Mouse (Mus musculus): ENCODE measurements around the gene Hnrnpa3.

Gene Hnrnpa3

GRCm38 (mm10) chr2:75701822-75702587 lies 42.9 kb downstream of the Hnrnpa3 start:
- no peak for DNase-seq (ENCODE audit: extremely low spot score, low spot score)

DNA sequence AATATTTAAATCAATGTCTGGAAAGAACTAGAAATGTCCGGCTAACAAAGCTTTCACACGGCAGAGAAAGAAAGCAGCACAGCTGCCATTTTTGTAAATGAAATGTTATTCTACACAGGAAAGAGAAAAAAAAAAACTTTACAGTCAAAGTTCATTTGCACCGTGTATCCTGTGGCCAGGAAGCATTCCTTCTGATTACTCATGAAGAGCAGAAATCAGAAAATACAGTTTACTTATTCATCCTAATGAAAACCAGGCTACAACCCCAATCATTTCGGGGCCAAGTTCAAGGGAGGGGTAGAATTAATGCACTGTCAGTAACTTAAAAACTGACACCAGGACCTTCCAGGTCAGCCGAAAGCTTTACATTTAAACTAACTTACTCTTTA lies 43.5 kb downstream of the Hnrnpa3 start:
- no peak for DNase-seq (ENCODE audit: extremely low spot score, low spot score)

DNA sequence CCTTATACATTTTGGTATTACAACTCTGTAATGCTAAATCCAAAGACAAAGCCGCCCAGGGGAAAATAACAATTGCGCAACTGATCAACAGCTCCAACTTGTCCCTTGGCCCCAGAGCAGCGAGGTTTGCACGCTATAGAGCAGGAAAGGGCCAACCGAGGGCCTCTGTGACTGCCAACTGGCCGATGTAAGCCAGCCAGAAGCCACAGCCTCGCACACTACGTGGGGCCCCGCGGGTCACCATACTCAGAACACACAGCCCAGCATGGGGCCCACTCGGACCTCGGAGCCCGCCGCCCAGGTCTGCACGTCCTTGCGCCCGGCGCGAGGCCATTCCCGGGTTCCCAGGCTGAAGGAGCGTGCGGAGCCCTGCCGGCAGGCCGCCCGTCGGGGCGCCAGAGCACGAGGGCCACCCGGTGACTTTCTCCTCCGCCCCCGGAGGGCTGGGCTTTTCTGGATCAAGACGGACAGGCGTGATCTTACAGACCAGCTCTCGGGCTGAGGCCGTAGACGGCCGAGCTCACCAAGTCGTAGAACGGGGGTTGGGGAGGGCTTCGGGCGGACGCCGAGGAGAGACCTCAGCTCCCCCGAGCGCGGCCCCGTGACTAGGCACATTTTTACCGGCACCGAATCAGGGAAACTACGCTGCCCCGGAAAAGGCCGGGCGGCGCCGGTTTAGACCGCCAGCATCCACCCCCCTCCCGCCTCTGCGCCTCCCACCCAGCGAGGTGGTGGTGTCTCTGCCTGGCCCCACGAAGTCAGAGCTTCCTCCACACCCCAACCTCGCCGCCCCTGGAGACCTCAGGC lies 44.5 kb downstream of the Hnrnpa3 start:
- peak; percentile 92 for DNase-seq (ENCODE audit: extremely low spot score, low spot score)

DNA sequence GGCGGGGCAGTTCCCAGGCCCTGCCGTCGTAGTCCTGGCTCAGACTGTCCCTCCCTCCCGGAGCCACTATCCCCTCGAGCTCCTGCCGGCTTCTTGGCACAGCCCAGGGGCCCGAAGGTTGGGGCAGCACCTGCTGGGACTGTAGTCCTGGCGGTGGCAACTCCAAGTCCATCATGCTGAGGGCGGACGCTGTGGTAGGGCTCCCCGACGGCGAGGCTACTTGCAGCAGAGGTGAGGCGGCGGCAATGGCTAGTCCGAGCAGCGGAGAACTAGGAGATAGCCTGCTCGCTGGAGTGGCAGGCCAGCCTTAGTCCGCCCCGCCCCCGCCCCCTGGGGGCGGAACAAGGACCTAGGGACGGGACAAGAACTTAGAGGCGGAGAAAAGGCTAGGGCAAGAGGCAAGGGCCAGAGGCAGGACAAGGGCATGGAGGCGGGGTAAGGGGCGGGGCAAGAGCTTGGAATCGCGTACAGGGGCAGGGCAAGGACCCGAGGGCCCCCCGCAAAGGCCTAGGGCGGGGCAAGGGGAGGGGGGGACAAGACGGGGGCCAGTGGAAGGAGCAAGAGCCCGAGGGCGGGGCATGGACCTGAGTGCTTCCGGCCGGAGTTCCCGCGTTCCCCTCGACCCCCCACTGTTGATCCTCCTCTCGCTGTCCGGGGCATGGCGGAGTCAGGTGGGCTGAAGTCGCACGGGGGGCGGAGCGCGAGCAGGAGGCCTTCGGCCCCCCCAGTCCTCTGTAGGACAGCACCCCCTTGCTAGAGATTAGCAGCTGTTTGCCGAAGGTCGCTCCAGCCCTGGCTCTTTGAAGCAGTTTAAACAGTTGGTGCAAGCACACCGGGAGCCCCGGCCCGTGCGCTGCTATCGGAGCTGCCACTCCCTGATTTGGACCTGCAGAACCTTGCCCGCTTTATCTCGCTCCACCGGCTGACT lies 45.4 kb downstream of the Hnrnpa3 start, which contains the start of gene Nfe2l2:
Gene Nfe2l2, minus strand, starts transcription at position 408 of the 928 bp plus-strand sequence.
- peak; percentile 99 for DNase-seq (ENCODE audit: extremely low spot score, low spot score)

DNA sequence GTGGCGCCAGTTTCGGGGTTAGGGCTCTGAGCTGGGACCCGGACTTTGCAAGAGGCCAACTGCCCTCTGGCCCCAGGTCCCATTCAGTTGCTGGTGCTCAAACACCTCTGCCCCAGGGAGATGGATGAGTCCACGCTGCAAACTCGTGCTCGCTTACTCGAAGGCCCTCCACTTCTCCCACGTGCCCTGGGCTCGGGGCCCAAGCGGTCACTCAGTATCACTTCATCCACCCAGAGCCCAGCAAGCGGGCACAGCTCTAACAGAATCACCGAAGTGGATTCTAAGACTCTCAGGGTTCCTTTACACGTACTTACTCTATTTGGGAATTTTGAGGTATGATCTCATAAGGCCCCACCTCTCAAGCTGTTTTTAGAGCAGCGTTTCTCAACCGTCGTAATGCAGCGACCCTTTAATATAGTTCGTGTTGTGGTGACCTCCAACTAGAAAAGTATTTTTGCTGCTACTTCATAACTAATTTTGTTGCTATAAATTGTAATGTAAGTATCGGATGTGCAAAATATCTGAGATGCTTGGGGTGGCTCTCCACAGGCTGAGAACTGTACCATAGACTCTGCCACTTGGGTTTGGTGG lies 46.2 kb downstream of the Hnrnpa3 start:
- no peak for DNase-seq (ENCODE audit: extremely low spot score, low spot score)

- DNase-seq (ENCODE audit: extremely low spot score, low spot score), result no peak
These were observed 47.4 kb downstream of the Hnrnpa3 start for GRCm38 (mm10) chr2:75706435-75706834.

GRCm38 (mm10) chr2:75707420-75707819 lies 48.4 kb downstream of the Hnrnpa3 start:
- no peak for DNase-seq (ENCODE audit: extremely low spot score, low spot score)

- no peak for DNase-seq (ENCODE audit: extremely low spot score, low spot score)
These were observed 54.0 kb downstream of the Hnrnpa3 start for GRCm38 (mm10) chr2:75713083-75713482.

GRCm38 (mm10) chr2:75714766-75715165 lies 55.7 kb downstream of the Hnrnpa3 start:
- no peak for DNase-seq (ENCODE audit: extremely low spot score, low spot score)

DNA sequence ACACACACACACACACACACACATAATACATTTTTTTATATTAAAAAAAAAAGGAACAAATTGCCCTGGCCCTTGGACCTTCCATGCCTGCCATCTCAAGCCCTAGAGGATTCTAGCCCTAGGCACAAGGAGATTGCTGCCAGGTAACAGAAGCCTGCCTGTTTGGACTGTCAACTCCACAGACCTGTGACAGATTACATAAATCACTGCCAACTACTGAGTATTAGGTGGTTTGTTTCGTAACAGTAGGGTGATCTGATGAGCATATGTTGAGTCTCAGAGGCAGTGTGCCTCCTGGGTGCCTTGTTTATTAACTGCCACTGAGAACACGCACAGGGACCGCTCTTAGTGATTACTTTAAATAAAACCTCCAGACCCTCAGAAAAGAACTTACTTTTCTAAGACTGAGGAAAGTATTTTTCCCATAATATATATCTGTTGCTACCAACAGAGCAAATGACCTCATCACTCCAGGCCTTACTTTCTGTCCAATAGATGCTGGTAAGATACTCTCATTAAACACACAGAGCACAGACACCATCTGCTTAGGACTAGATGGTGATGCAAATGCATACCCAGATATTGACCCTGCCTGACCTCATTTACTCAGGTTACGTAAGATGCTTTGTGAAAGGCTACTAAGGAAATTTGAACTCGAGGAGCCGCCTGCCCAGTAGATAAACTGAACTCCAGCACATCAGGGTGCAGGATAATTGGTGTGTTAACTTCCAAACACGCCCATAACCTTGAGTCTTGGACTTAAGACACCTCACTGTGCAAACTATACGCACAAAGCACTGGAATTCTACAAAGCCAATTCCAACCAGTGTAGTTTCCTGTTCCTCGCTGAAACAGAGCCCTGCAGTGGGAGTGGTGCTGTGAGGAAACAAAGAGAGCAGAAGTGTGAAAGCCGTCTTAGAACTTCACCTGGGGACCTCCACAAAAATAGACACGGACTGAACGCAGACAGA lies 57.3 kb downstream of the Hnrnpa3 start:
- DNase-seq (ENCODE audit: extremely low spot score, low spot score), result no peak

Measured in neural tube, embryonic 10.5 days (tissue).